Mouse (Mus musculus) kidney, embryonic 15.5 days (tissue): ENCODE results near the gene Tmem164. TPM values are rescaled to one million over a fixed set of nuclear protein-coding genes. Genes with fewer than 3 reads are reported as not detected.

ENCODE experiments used
- ATAC-seq: fragments of 200-750 bp; cut with Nextera tagmentation; replicated peaks from 2 replicates; pipeline ENCODE4 v1.8.0; 2017; ENCODE audit warnings: moderate TSS enrichment; ENCODE audit not compliant: low FRiP score
- H3K27ac ChIP-seq: fragments of 300-500 bp; sonication (generic); 2 replicates; pipeline ENCODE4 v1.5.1; 2015; ENCODE audit warnings: mild to moderate bottlenecking, inconsistent platforms
- H3K27me3 ChIP-seq: fragments of 300-500 bp; sonication (generic); 2 replicates; pipeline ENCODE4 v1.6.1; 2015; ENCODE audit warnings: inconsistent platforms
- H3K36me3 ChIP-seq: fragments of 300-500 bp; sonication (generic); 2 replicates; pipeline ENCODE4 v1.6.1; 2015; ENCODE audit warnings: inconsistent platforms
- H3K4me1 ChIP-seq: fragments of 300-500 bp; sonication (generic); 2 replicates; pipeline ENCODE4 v1.6.1; 2015; ENCODE audit warnings: inconsistent platforms
- H3K4me2 ChIP-seq: fragments of 300-500 bp; sonication (generic); 2 replicates; pipeline ENCODE4 v1.6.1; 2015; ENCODE audit warnings: moderate library complexity, mild to moderate bottlenecking, inconsistent platforms
- H3K4me3 ChIP-seq: fragments of 300-500 bp; sonication (generic); replicated peaks from 2 replicates; pipeline ENCODE4 v1.5.1; 2015; ENCODE audit warnings: mild to moderate bottlenecking, inconsistent platforms
- H3K9ac ChIP-seq: fragments of 300-500 bp; sonication (generic); 2 replicates; pipeline ENCODE4 v1.6.1; 2015; ENCODE audit warnings: mild to moderate bottlenecking, inconsistent platforms
- H3K9me3 ChIP-seq: fragments of 300-500 bp; sonication (generic); replicated peaks from 2 replicates; pipeline ENCODE4 v1.6.1; 2016; ENCODE audit warnings: inconsistent platforms
- WGBS: fragments of 180-500 bp; shearing (Covaris S2); methylation state at CpG from one replicate; pipeline ENCODE4 v1.1.7; 2015; ENCODE audit warnings: mixed read lengths; 5-methylcytosine and 5-hydroxymethylcytosine counted together
- polyA plus RNA-seq: library from polyadenylated mRNA; unstranded; fragments of >200 nt; fragmentation: Nextera tagmentation; extraction: Ambion mirVana; gene quantifications from 2 replicates; pipeline ENCODE4 v1.2.1, GENCODE M21; 2015

The Tmem164 gene
- polyA plus RNA-seq, 1 experiment from 2014 or later = 55.7 TPM

DNA sequence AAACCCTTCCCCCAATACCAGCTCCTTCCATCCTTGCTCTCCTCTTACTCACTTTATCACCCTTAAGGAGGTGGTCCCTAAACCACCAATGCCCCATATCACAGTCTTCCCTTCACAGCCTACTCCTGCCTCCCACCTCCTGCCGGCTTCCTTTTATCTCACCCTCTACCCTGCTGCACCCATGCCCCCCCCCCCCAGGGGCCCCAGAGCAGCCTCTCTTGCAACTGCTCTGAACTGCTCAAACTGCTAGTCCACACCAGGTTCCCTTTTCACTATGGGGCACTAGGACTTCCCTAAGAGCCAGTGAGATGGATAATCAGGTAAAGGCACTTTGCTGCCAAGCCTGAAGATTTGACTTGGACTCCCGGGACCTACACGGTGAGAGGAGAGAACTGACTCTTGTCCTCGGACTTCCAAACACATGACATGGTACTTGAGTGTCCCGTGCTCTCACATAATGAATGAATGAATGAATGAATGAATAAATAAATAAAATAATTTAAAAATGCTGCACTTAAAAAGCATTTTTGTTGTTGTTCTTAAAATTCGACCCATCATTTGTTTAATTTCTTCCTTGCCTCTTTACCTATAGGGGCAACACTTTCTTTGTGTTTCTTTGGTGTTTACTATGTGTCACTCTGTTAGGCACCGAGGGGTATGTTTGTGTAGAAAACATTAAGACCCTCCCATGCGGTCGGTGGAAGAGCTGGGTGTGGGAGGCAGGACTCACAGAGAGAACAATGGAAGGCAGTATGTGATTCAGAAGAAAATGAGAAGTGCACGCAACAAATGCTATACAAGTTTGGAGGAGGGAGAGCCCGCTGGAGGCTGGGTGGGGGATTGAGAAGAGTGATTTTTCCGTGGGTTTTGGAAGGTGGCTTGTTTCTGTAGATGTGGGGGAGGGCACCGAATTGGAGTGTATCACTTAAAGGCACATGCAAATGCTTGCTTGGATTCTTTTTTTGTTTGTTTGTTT lies 2.4 kb upstream of the Tmem164 start:
- no peak overlapping the region for H3K4me3 ChIP-seq
- ATAC-seq = no peak
- no peaks in the 10 kb centered on the region for H3K9me3 ChIP-seq
- no peaks in the 10 kb centered on the region for H3K36me3 ChIP-seq
- 57% methylated on average over 13 of the region's 13 CpGs for WGBS
- peaks cover 14% of the 10 kb centered on the region for H3K4me1 ChIP-seq
- no peak overlapping the region; the same call in 1 of the 2 replicates for H3K27ac ChIP-seq
- no peak overlapping the region for H3K9ac ChIP-seq
- peaks cover 24% of the 10 kb centered on the region for H3K27me3 ChIP-seq
- H3K4me2 ChIP-seq = no peak overlapping the region

DNA sequence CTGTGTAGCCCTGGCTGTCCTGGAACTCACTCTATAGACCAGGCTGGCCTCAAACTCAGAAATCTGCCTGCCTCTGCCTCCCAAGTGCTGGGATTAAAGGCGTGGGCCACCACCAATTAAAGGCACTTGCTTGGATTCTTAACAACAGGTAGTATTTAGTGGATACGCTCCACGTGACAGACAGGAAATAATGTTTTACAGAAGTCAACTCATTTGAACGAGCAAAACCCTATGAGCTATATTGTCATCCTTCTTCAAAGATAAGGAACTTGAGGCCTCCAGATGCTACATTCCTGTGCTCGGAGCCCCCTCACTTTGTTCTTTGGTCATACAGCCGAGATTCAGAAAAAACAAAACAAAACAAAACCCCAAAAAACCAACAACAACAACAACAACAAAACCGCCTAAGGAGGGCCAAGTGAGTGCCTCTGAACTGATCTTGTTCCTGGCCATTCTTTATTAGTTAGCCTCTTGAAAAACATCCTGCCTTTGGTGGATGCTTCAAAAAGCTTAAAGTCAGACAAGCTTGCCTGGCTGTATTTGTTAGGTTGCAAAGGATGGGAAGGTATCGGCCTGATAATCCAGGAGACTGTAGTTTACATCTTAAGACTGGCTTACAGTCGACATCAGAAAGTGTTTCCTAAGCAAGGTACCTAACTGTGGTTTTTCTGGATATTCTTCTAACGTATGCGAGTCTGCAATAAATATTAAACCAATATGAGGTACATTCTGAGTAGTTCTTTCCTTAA lies 1.5 kb upstream of the Tmem164 start:
- WGBS = 45% methylated on average over 11 of the region's 11 CpGs
- H3K4me1 ChIP-seq = peaks cover 22% of the 10 kb centered on the region
- peak overlapping the region; percentile 61 for H3K4me3 ChIP-seq
- no peak for ATAC-seq
- H3K9me3 ChIP-seq = no peaks in the 10 kb centered on the region
- H3K4me2 ChIP-seq = peak overlapping the region; percentile 69
- no peaks in the 10 kb centered on the region for H3K36me3 ChIP-seq
- no peak overlapping the region for H3K9ac ChIP-seq
- peaks cover 24% of the 10 kb centered on the region for H3K27me3 ChIP-seq
- peak overlapping the region; percentile 97 for H3K27ac ChIP-seq

DNA sequence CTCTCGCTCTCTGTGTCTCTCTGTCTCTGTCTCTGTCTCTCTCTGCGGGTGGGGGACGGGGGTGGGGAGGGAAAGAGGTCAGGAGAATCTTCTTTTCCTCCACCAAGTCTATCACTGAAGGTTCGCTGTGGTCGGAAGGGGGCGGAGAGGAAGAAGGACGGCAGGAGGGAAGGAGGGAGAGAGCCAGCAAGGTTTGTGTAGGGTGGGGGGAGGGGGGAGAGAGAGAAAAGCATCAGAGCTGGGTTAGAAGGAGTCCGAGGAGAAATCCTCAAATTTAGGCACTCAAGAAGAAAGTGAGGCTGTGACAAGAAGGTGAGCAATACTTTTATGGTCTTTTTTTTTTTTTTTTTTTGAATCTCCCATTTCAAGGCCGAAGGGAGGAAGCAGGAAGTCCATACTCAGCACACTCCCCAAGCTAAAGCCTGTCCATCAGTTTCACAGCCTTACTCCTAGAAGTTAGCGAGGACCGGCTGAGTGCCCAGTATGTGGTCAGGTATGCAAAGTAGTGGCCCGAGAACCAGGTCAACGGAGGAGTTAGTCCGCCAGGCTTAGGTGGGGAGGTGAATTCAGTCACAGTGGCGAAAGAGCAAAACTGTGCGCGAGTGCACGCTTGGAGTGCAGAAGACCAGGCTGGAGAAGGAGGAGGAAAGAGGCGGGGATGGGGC lies 683 bp upstream of the Tmem164 start:
- Histone ChIP-seq H3K27me3 (peaks cover 24% of the 10 kb centered on the region), H3K9ac (0 out of 2 replicates have a peak overlapping the region, but pooled peaks have one; percentile 35), H3K27ac (peak overlapping the region; percentile 97), H3K4me2 (peak overlapping the region; percentile 69), H3K36me3 (no peaks in the 10 kb centered on the region), H3K9me3 (no peaks in the 10 kb centered on the region), H3K4me3 (peak overlapping the region; percentile 61), H3K4me1 (peaks cover 28% of the 10 kb centered on the region)
- ATAC-seq = peak; percentile 63
- 17% methylated on average over 18 of the region's 19 CpGs for WGBS

DNA sequence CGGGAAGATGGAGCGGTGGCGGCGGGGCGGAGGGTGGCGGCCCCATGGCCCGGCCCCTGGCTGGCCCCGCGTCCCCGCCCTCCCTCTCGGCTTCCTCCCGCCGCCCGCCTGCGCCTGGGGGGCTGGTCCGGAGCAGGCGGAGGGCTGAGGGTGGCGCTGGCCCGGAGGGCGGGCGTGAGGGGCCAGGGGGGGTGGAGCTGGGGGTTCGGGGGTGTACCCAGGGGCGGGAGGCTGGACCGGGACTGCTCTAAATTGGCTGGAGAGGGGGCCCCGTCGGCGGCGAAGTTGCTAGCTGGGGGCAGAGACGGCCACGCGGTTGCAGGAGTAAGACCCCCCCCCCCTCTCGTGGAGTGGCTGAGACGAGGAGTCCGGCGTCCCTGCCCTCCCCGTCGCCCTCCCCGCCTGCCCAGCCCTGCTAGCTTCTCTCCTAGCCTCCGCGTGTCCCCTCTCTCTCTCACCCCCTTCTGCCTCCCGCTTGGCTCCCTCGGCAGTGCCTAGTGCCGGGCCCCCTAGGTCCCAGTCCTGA lies 473 bp downstream of the Tmem164 start:
- H3K4me1 ChIP-seq = peaks cover 37% of the 10 kb centered on the region
- ATAC-seq = peak; percentile 87
- no peaks in the 10 kb centered on the region for H3K36me3 ChIP-seq
- peaks cover 27% of the 10 kb centered on the region for H3K27me3 ChIP-seq
- peak overlapping the region; percentile 97 for H3K27ac ChIP-seq
- H3K9me3 ChIP-seq = no peaks in the 10 kb centered on the region
- peak overlapping the region; percentile 56 for H3K9ac ChIP-seq
- peak overlapping the region; percentile 69 for H3K4me2 ChIP-seq
- 11% methylated on average over 8 of the region's 43 CpGs for WGBS
- H3K4me3 ChIP-seq = peak overlapping the region; percentile 61

DNA sequence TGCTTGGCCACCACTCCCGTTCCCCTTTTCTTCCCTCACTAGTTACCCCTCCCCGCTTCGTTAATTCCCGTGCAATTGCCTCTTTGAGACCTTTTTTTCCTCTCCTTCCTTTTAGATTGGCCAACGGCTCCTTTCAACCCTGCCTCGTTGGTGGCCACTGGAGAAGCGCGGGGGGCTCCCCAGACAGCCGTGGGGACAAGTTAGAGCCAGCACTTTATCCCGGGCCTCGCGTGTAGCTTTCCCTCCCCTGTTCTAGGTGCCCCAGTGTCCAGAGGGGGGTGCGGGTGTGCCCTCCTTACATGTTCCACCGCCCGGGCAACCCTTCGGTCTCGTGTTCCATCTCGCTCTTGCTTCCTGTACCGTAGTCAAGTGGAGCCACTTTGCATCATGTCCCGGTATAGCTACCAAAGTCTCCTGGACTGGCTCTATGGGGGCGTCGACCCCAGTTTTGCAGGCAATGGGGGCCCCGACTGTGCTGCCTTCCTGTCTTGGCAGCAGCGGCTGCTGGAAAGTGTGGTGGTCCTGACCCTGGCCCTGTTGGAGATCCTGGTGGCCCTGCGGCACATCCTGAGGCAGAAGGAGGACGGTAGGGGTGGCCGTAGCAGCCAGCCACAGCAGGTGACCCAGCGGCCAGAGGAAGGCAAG lies 1.1 kb downstream of the Tmem164 start:
- ATAC-seq = no peak

DNA sequence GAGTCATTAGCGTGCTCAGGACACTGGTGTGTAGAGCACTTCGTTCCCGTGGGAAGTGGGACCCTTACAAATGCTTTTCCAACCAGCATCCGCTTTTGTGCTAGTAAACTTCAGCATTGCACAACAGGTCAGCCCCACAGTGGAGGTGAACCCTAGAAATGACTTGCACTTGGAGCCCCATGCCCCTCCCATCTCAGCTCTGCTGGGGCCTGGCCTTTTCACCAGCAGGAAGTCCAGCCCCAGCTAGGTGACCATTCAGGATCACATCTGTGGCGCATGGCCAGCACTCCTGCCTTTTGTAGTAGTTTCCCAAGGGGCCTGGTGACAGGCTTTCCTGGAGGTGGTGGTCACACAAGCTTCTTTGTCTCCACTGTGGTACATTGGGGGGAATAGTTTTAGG lies 1.8 kb downstream of the Tmem164 start:
- Histone ChIP-seq H3K27ac (peak overlapping the region; percentile 97), H3K9me3 (no peaks in the 10 kb centered on the region), H3K4me1 (peaks cover 41% of the 10 kb centered on the region), H3K36me3 (no peaks in the 10 kb centered on the region), H3K9ac (peak overlapping the region; percentile 56), H3K4me3 (peak overlapping the region; percentile 61), H3K4me2 (peak overlapping the region; percentile 69), H3K27me3 (peaks cover 22% of the 10 kb centered on the region)
- WGBS = 22% methylated on average over 5 of the region's 5 CpGs
- no peak for ATAC-seq

More for the DNA sequence above, 1.1 kb downstream of the Tmem164 start:
- no peaks in the 10 kb centered on the region for H3K9me3 ChIP-seq
- peak overlapping the region; percentile 97 for H3K27ac ChIP-seq
- H3K9ac ChIP-seq = peak overlapping the region; percentile 56
- 19% methylated on average over 28 of the region's 28 CpGs for WGBS
- peak overlapping the region; percentile 69 for H3K4me2 ChIP-seq
- peaks cover 37% of the 10 kb centered on the region for H3K4me1 ChIP-seq
- no peaks in the 10 kb centered on the region for H3K36me3 ChIP-seq
- peaks cover 27% of the 10 kb centered on the region for H3K27me3 ChIP-seq
- peak overlapping the region; percentile 61 for H3K4me3 ChIP-seq

DNA sequence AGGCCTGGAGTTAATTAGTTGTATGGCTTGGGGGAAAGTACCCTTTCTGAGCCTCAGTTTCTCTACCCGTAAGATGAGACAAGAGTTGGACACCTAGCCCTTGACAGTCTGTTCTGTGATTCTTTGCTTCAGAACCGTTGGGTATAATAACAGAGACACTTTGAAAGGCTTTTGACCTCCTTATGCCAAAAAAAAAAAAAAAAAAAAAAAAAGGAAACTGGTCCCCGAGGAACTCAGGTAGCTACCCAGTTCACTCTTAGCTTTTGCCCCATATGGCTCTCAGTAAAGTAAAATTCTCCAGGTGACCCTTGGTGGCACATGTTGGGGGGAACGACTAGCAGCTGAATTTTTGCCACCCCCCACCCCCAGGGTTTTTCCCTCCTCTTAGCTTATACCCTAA lies 3.5 kb downstream of the Tmem164 start:
- Histone ChIP-seq H3K4me2 (peak overlapping the region; percentile 69), H3K4me3 (peak overlapping the region; percentile 61), H3K9ac (no peak overlapping the region), H3K36me3 (no peaks in the 10 kb centered on the region), H3K27ac (0 out of 2 replicates have a peak overlapping the region, but pooled peaks have one; percentile 64), H3K4me1 (peaks cover 38% of the 10 kb centered on the region), H3K27me3 (peaks cover 26% of the 10 kb centered on the region), H3K9me3 (no peaks in the 10 kb centered on the region)
- no peak for ATAC-seq
- WGBS = 40% methylated on average over 4 of the region's 4 CpGs

DNA sequence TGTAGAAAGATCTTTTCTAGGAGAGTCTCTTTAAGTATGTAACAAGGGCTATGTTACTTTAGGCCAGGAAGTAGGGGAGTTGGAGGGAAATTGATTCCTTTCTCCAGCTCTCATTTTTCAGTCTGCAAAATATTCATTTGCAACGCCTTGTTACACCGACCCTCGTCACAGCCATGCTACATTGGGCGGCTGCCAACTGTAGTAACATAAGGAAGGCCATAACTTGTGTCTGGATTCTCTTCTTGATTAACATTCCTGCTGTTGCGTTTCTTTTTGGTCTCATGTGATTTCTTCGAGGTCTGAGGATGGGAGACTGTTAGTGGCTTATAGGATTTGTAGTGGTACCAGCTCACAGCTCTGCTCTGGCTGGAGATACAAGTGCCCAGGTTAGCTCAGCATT lies 4.5 kb downstream of the Tmem164 start:
- H3K4me2 ChIP-seq = peak overlapping the region; percentile 69
- peaks cover 35% of the 10 kb centered on the region for H3K4me1 ChIP-seq
- no peak for ATAC-seq
- no peak overlapping the region for H3K9ac ChIP-seq
- peaks cover 26% of the 10 kb centered on the region for H3K27me3 ChIP-seq
- peak overlapping the region; percentile 64 for H3K27ac ChIP-seq
- no peak overlapping the region; the same call in 1 of the 2 replicates for H3K4me3 ChIP-seq
- no peaks in the 10 kb centered on the region for H3K36me3 ChIP-seq
- H3K9me3 ChIP-seq = no peaks in the 10 kb centered on the region
- 29% methylated on average over 6 of the region's 6 CpGs for WGBS

DNA sequence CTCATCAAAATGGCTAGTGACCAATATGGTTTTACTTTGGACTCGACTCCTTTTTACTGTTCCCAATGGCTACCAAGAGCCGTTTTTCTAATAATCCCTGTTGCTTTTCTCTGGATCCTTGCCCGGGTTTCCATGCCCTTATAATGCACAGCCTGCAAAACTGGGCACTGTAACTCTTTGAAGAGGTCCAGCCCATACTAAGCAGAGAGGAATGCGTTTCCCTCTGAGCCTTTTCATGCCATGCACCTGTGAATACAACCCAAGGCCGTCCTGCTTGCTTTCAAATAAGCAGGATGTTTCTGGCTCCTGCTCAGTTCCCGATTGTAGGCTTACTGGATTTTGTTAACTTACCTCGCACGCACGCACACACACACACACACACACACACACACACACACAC lies 7.3 kb downstream of the Tmem164 start:
- peaks cover 30% of the 10 kb centered on the region for H3K4me1 ChIP-seq
- H3K4me3 ChIP-seq = no peak overlapping the region
- no peak for ATAC-seq
- no peak overlapping the region for H3K4me2 ChIP-seq
- WGBS = 86% methylated on average over 8 of the region's 9 CpGs
- H3K27me3 ChIP-seq = 0 out of 2 replicates have a peak, but pooled peaks cover 8% of the 10 kb centered on the region
- no peak overlapping the region for H3K9ac ChIP-seq
- H3K36me3 ChIP-seq = 0 out of 2 replicates have a peak, but pooled peaks cover 5% of the 10 kb centered on the region
- H3K27ac ChIP-seq = no peak overlapping the region
- no peaks in the 10 kb centered on the region for H3K9me3 ChIP-seq

DNA sequence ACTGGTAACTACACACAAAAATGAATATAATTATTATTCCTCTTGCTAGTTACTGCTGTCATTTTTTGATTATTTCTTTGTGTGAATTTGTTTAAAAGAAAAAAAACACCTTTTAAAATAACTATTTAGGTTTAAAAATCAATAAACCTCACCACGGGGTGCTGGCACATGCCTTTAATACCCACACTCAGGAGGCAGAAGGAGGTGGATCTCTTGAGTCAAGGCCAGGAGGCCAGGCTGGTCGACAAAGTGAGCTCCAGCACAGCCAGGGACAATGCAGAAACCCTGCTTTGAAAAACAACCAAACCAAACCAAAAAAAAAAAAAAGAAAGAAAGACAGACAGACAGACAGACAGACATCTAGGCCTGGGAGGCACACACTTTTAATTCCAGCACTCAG lies 12.1 kb downstream of the Tmem164 start:
- peaks cover 13% of the 10 kb centered on the region for H3K4me1 ChIP-seq
- 72% methylated on average over 2 of the region's 2 CpGs for WGBS

DNA sequence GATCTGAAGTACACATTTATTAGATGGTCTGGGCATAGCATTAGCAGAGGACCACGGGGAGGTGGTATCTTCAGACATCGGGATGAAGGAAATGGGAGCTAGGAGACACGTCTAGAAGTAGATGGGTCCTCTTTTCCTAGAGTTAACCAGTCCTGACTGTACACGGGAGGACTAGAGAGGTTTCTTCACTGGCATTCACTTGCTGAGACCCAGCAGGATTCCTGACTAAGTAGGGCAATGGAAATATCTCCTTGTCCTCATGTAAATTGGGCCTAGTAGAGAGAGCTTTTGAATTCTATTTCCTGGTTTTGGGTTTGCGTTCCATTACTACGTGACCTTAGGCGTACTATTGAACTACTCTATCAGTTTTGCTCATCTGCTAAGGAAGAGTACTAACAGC lies 13.1 kb downstream of the Tmem164 start:
- no peak overlapping the region for H3K27ac ChIP-seq
- H3K9me3 ChIP-seq = no peaks in the 10 kb centered on the region
- H3K4me2 ChIP-seq = no peak overlapping the region
- ATAC-seq = no peak
- H3K27me3 ChIP-seq = peaks cover 26% of the 10 kb centered on the region
- H3K36me3 ChIP-seq = peaks cover 14% of the 10 kb centered on the region; the same call in 1 of the 2 replicates
- no peak overlapping the region for H3K9ac ChIP-seq
- no peak overlapping the region for H3K4me3 ChIP-seq
- 86% methylated on average over 7 of the region's 7 CpGs for WGBS
- H3K4me1 ChIP-seq = peaks cover 16% of the 10 kb centered on the region

More for the DNA sequence above, 12.1 kb downstream of the Tmem164 start:
- ATAC-seq = no peak
- H3K9me3 ChIP-seq = no peaks in the 10 kb centered on the region
- no peak overlapping the region for H3K4me2 ChIP-seq
- H3K4me3 ChIP-seq = no peak overlapping the region
- no peak overlapping the region for H3K27ac ChIP-seq
- H3K27me3 ChIP-seq = peaks cover 24% of the 10 kb centered on the region; the same call in 1 of the 2 replicates
- no peak overlapping the region for H3K9ac ChIP-seq
- peaks cover 14% of the 10 kb centered on the region; the same call in 1 of the 2 replicates for H3K36me3 ChIP-seq
